Mouse (Mus musculus): ENCODE measurements around the gene Hdac9.

DNA sequence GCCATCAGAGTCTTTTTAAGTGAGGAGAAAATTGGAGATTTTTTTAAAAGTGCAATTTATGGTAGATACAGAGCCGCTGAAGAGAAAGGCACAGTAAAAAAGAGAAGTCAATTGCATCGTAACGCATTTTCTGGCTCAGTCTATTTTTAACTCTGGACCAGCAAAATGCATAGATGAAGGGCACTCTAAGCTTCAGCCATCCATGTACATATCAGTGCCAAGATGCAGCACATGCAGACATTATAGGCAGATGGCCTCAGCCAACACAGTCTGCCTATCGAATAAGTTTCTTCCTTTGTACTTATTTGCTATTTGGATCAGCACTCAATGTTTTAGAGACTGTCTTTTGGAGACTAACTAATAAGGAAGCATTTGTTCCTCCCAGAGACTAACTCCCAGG lies 751.2 kb downstream of the Hdac9 start:
- no peak for TF ChIP-seq CTCF (IDR thresholded peaks at IDR 0.05; ENCODE audit: low read depth, low read length)
- TF ChIP-seq POLR2A (IDR thresholded peaks at IDR 0.05; ENCODE audit: extremely low read depth, insufficient read depth, low read length): no peak

Measured in liver, adult 2 months (tissue).